ENCODE assay signal across 27 mouse cellular contexts in the genomic region with DNA sequence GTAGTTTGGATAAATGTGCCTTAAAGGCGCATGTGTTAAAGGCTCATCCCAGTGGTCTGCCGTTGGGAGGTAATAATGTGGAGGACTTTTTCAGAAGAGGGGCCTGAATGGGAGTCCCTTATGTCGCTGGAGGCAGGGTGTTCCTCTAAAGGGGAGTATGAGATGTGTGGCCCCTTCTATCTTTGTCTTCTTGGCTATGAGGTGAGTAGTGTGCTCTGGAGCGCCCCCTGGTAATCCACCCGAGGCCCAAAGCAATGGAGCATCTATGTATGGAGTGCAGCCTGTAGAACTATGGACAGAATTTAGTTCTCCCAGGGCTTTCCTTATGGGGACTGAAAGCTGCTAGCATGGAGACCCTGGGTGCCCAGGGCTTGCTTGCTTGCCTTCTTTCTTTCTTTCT. TPM values are rescaled to one million over a fixed set of nuclear protein-coding genes. Genes with fewer than 3 reads are reported as not detected.
DNase-seq lines count a peak whose midpoint lies in the region; ATAC-seq and TF ChIP-seq lines count a peak whose summit lies in the region.
"Had no signal": no experiment of that assay in that cellular context is flagged by ENCODE, and none has a peak within 500 bp of the region (broad histone marks: within the 10 kb centered on the region; RNA-seq: fewer than 3 reads in every experiment).

No protein-coding gene starts in this region.

- H3K4me1 ChIP-seq in hindbrain, postnatal 0 days (ENCODE audit: insufficient read depth, low read length) = no peaks in the 10 kb centered on the region
- H3K4me1 ChIP-seq in hindbrain, embryonic 14.5 days (replicated peaks; ENCODE audit: control insufficient read depth, insufficient read depth, low read length) = peaks cover 10% of the 10 kb centered on the region
- H3K4me1 ChIP-seq in midbrain, embryonic 10.5 days = peaks cover 12% of the 10 kb centered on the region
- H3K4me1 ChIP-seq in midbrain, embryonic 13.5 days (replicated peaks) = peaks cover 25% of the 10 kb centered on the region
- peaks cover 0 to 2% of the 10 kb centered on the region in 2 experiments; a peak in 1 of 4 replicates for H3K4me1 ChIP-seq in CH12.LX (ENCODE audit: control insufficient read depth in 1 of 2, insufficient read depth in 2 of 2)
- H3K4me1 ChIP-seq in ES-Bruce4 (ENCODE audit: control insufficient read depth, insufficient read depth, low read length) = no peaks in the 10 kb centered on the region
- H3K4me1 ChIP-seq: heart, embryonic 13.5 days; limb, embryonic 12.5 days; liver, embryonic 12.5 days had no signal

- 80% methylated on average over 5 of the region's 5 CpGs for WGBS in hindbrain, postnatal 0 days
- WGBS in hindbrain, embryonic 14.5 days = 69% methylated on average over 5 of the region's 5 CpGs
- WGBS in midbrain, embryonic 10.5 days = 65% methylated on average over 5 of the region's 5 CpGs
- WGBS in midbrain, embryonic 13.5 days = 67% methylated on average over 5 of the region's 5 CpGs

- dilution Hi-C loops in CH12.LX (cut with MboI; ENCODE audit: extremely low pct_ligation_motif_present, extremely low pct_unique_long_range_greater_than_20kb, low sequenced_read_pairs) = no loop called here

- H3K9me3 ChIP-seq in hindbrain, postnatal 0 days (ENCODE audit: low read length) = no peaks in the 10 kb centered on the region
- H3K9me3 ChIP-seq in hindbrain, embryonic 14.5 days (ENCODE audit: control insufficient read depth, low read length) = no peaks in the 10 kb centered on the region
- H3K9me3 ChIP-seq in midbrain, embryonic 10.5 days (replicated peaks) = no peaks in the 10 kb centered on the region
- H3K9me3 ChIP-seq in midbrain, embryonic 13.5 days = no peaks in the 10 kb centered on the region
- H3K9me3 ChIP-seq in CH12.LX (replicated peaks; ENCODE audit: low read length) (no peaks in the 10 kb centered on the region), ES-Bruce4 (replicated peaks; ENCODE audit: control insufficient read depth, insufficient read depth, low read length, poor library complexity, severe bottlenecking) (no peaks in the 10 kb centered on the region)
- H3K9me3 ChIP-seq: heart, embryonic 13.5 days; limb, embryonic 12.5 days; liver, embryonic 12.5 days had no signal

- no peak for TF ChIP-seq EP300 in CH12.LX (IDR thresholded peaks at IDR 0.05; ENCODE audit: low read length)
- TF ChIP-seq EP300 in ES-Bruce4 (IDR thresholded peaks at IDR 0.05; ENCODE audit: insufficient read depth, low read depth, low read length) = no peak

- no peak overlapping the region for H3K9ac ChIP-seq in hindbrain, postnatal 0 days (replicated peaks; ENCODE audit: low read length)
- H3K9ac ChIP-seq in hindbrain, embryonic 14.5 days = no peak overlapping the region
- H3K9ac ChIP-seq in midbrain, embryonic 13.5 days (replicated peaks) = no peak overlapping the region
- H3K9ac ChIP-seq in CH12.LX (ENCODE audit: insufficient read depth, low read depth) (no peak overlapping the region), ES-Bruce4 (ENCODE audit: low read depth, poor library complexity, severe bottlenecking) (no peak overlapping the region)
- H3K9ac ChIP-seq: heart, embryonic 13.5 days; limb, embryonic 12.5 days; liver, embryonic 12.5 days; liver, postnatal 0 days had no signal

- ATAC-seq in hindbrain, postnatal 0 days = no peak
- ATAC-seq in hindbrain, embryonic 14.5 days (ENCODE audit: low FRiP score) = no peak
- ATAC-seq in midbrain, embryonic 13.5 days = no peak
- ATAC-seq: forebrain, embryonic 16.5 days; inflammation-experienced regulatory T-cells, adult 6 months; liver, embryonic 12.5 days; liver, postnatal 0 days; midbrain, embryonic 16.5 days had no signal

- peak; percentile 14; the same call in 1 of the 2 replicates for TF ChIP-seq CTCF in hindbrain, postnatal 0 days (IDR thresholded peaks at IDR 0.05; ENCODE audit: low read depth)
- TF ChIP-seq CTCF in CH12.LX (conservative IDR thresholded peaks at IDR 0.05 in 1 of 2, IDR thresholded peaks at IDR 0.05 in 1 of 2; ENCODE audit: low read depth in 2 of 2, low read length in 2 of 2) (peak in 1 of 2 experiments; percentile 60; a peak in 2 of 4 replicates), ES-Bruce4 (IDR thresholded peaks at IDR 0.05; ENCODE audit: low read depth, low read length) (peak; percentile 19)

- TF ChIP-seq RAD21 in CH12.LX (IDR thresholded peaks at IDR 0.05; ENCODE audit: low read depth, low read length) = peak; percentile 16

- no peak overlapping the region for H3K4me3 ChIP-seq in hindbrain, postnatal 0 days (ENCODE audit: low read length)
- H3K4me3 ChIP-seq in hindbrain, embryonic 14.5 days (replicated peaks; ENCODE audit: low read length) = no peak overlapping the region
- no peak overlapping the region for H3K4me3 ChIP-seq in midbrain, embryonic 10.5 days
- H3K4me3 ChIP-seq in midbrain, embryonic 13.5 days (replicated peaks) = no peak overlapping the region
- H3K4me3 ChIP-seq in CH12.LX (replicated peaks in 1 of 3; ENCODE audit: low read depth in 2 of 3, low read length in 2 of 3, poor library complexity in 1 of 3) = peak overlapping the region in 1 of 3 experiments; percentile 25
- no peak overlapping the region for H3K4me3 ChIP-seq in ES-Bruce4 (ENCODE audit: low read depth, low read length)
- H3K4me3 ChIP-seq: erythroblast, embryonic 14.5 days; gastrocnemius, adult 2 months; heart, adult 2 months; heart, embryonic 13.5 days; limb, embryonic 12.5 days; liver, embryonic 12.5 days; myocyte had no signal

- no peak for DNase-seq in hindbrain, postnatal 0 days (ENCODE audit: low spot score)
- DNase-seq in hindbrain, embryonic 14.5 days (ENCODE audit: low spot score) = no peak
- DNase-seq in midbrain, embryonic 10.5 days (ENCODE audit: low spot score) = no peak
- peak; percentile 9 for DNase-seq in CH12.LX (ENCODE audit: extremely low read depth)
- DNase-seq: adrenal gland, postnatal 10 days; B cell, adult 2 months; gastrocnemius, adult 2 months; gastrocnemius, postnatal 36 days; heart, adult 2 months; heart, postnatal 10 days; kidney, adult 2 months; kidney, postnatal 4 days; liver, postnatal 0 days; lung, postnatal 36 days had no signal

- H3K79me2 ChIP-seq in CH12.LX (replicated peaks; ENCODE audit: control insufficient read depth, extremely low read depth, insufficient read depth, poor library complexity, severe bottlenecking) = no peaks in the 10 kb centered on the region

- in situ Hi-C loops in CH12.LX (cut with MboI; ENCODE audit: low pct_ligation_motif_present, low pct_unique_long_range_greater_than_20kb, low sequenced_read_pairs) = no loop called here

- no peak for TF ChIP-seq POLR2A in CH12.LX (IDR thresholded peaks at IDR 0.05; ENCODE audit: low read depth, low read length)
- TF ChIP-seq POLR2A in ES-Bruce4 (IDR thresholded peaks at IDR 0.05; ENCODE audit: insufficient read depth, low read length) = no peak

- H3K4me2 ChIP-seq in hindbrain, postnatal 0 days (ENCODE audit: low read depth, low read length) = no peak overlapping the region
- no peak overlapping the region for H3K4me2 ChIP-seq in hindbrain, embryonic 14.5 days (replicated peaks)
- H3K4me2 ChIP-seq in midbrain, embryonic 13.5 days (replicated peaks) = no peak overlapping the region
- H3K4me2 ChIP-seq in CH12.LX (ENCODE audit: insufficient read depth, low read depth, poor library complexity, severe bottlenecking) = peak overlapping the region; percentile 79
- H3K4me2 ChIP-seq: heart, embryonic 13.5 days; limb, embryonic 12.5 days; liver, embryonic 12.5 days had no signal

- no peak overlapping the region for H3K27ac ChIP-seq in hindbrain, postnatal 0 days
- H3K27ac ChIP-seq in hindbrain, embryonic 14.5 days = no peak overlapping the region
- peak overlapping the region; percentile 14; the same call in 1 of the 2 replicates for H3K27ac ChIP-seq in midbrain, embryonic 10.5 days (replicated peaks)
- no peak overlapping the region for H3K27ac ChIP-seq in midbrain, embryonic 13.5 days
- H3K27ac ChIP-seq in CH12.LX (ENCODE audit: insufficient read depth, low read depth) (no peak overlapping the region), ES-Bruce4 (ENCODE audit: insufficient read depth, low read length) (no peak overlapping the region)
- H3K27ac ChIP-seq: gastrocnemius, adult 2 months; heart, adult 2 months; heart, embryonic 13.5 days; limb, embryonic 12.5 days; liver, embryonic 12.5 days had no signal

- no peaks in the 10 kb centered on the region for H3K27me3 ChIP-seq in hindbrain, postnatal 0 days (ENCODE audit: insufficient read depth, low read length)
- no peaks in the 10 kb centered on the region for H3K27me3 ChIP-seq in hindbrain, embryonic 14.5 days (ENCODE audit: control insufficient read depth, insufficient read depth, low read length)
- H3K27me3 ChIP-seq in midbrain, embryonic 10.5 days (ENCODE audit: low read depth, poor library complexity, severe bottlenecking) = no peaks in the 10 kb centered on the region
- H3K27me3 ChIP-seq in midbrain, embryonic 13.5 days = no peaks in the 10 kb centered on the region
- H3K27me3 ChIP-seq in CH12.LX (replicated peaks) (peaks cover 3% of the 10 kb centered on the region), ES-Bruce4 (ENCODE audit: control insufficient read depth, insufficient read depth, low read length, poor library complexity, severe bottlenecking) (no peaks in the 10 kb centered on the region)
- H3K27me3 ChIP-seq: heart, embryonic 13.5 days; limb, embryonic 12.5 days; liver, embryonic 12.5 days had no signal

- H3K36me3 ChIP-seq in hindbrain, postnatal 0 days (ENCODE audit: insufficient read depth, low read length) = no peaks in the 10 kb centered on the region
- no peaks in the 10 kb centered on the region for H3K36me3 ChIP-seq in hindbrain, embryonic 14.5 days (replicated peaks; ENCODE audit: control insufficient read depth, insufficient read depth)
- H3K36me3 ChIP-seq in midbrain, embryonic 10.5 days = peaks cover 6% of the 10 kb centered on the region; the same call in 1 of the 2 replicates
- H3K36me3 ChIP-seq in midbrain, embryonic 13.5 days = peaks cover 7% of the 10 kb centered on the region
- H3K36me3 ChIP-seq in CH12.LX (replicated peaks in 1 of 2; ENCODE audit: control insufficient read depth in 1 of 2, insufficient read depth in 1 of 2, low read length in 1 of 2) (no peaks in the 10 kb centered on the region), ES-Bruce4 (ENCODE audit: control insufficient read depth, insufficient read depth, low read length, poor library complexity, severe bottlenecking) (no peaks in the 10 kb centered on the region)
- H3K36me3 ChIP-seq: G1E; heart, embryonic 13.5 days; limb, embryonic 12.5 days; liver, embryonic 12.5 days had no signal

RNA-seq across cellular contexts. Expression of gene Apba2, which starts 18.0 kb away (rescaled TPM):
- 474 and 567 TPM in 2 replicates for total RNA-seq in hindbrain, postnatal 0 days (2014; rRNA removed)
- polyA plus RNA-seq in hindbrain, postnatal 0 days (2015; fragmentation: Nextera tagmentation; extraction: Ambion mirVana) = 180 and 181 TPM in 2 replicates
- polyA plus RNA-seq in hindbrain, embryonic 14.5 days (2014; fragmentation: Nextera tagmentation; extraction: Ambion mirVana) = 169 and 172 TPM in 2 replicates
- 50.1 and 68.0 TPM in 2 replicates for polyA plus RNA-seq in midbrain, embryonic 10.5 days (2016; fragmentation: Nextera tagmentation; extraction: Ambion mirVana)
- 157 and 161 TPM in 2 replicates for polyA plus RNA-seq in midbrain, embryonic 13.5 days (2015; fragmentation: Nextera tagmentation; extraction: Ambion mirVana)
- 0.04 TPM in 1 of 2 replicates, not detected in the other for total RNA-seq in CH12.LX (2012; rRNA removed)
- total RNA-seq in CH12.LX (2014; rRNA removed) = not detected in 2 replicates
- polyA plus RNA-seq in CH12.LX (2012; ENCODE audit: insufficient read length, low read depth) = 0.16 and 0.19 TPM in 2 replicates
- 1.9 and 2.2 TPM in 2 replicates for polyA plus RNA-seq in ES-Bruce4 (2011; ENCODE audit: insufficient read depth, insufficient read length, low read depth, missing spikeins)
- total RNA-seq: common myeloid progenitor, adult 5-6 weeks; megakaryocyte, adult 5-6 weeks had no signal
- polyA plus RNA-seq: erythroblast, embryonic 14.5 days; G1E; inflammation-experienced regulatory T-cells, adult 6 months; liver, postnatal 0 days; myocyte had no signal

Comparison
In these comparisons a context has a peak if more than half of its experiments do, and no peak if none do; other contexts are left out.
1. RNA of gene Apba2, which starts 18.0 kb away (polyA plus RNA-seq): 180 to 181 TPM in hindbrain, postnatal 0 days, 169 to 172 TPM in hindbrain, embryonic 14.5 days, 157 to 161 TPM in midbrain, embryonic 13.5 days and 50.1 to 68.0 TPM in midbrain, embryonic 10.5 days; 1.9 to 2.2 TPM in ES-Bruce4 and 0.16 to 0.19 TPM in CH12.LX; every median in the first group is over 10 times any median in the second.